Mouse (Mus musculus) small intestine, adult 2 months (tissue): ENCODE results near the gene Xpnpep3.

Source experiments
- CTCF ChIP-seq: fragments of 200-500 bp; IDR thresholded peaks from 2 replicates; pipeline ENCODE4 v1.5.1; 2012; ENCODE audit warnings: low read depth, mild to moderate bottlenecking, control low read depth, inconsistent platforms, low read length, moderate library complexity, mixed read lengths; ENCODE audit not compliant: insufficient replicate concordance, insufficient read length; ENCODE audit errors: extremely low read depth
- POLR2A ChIP-seq: fragments of 200-500 bp; IDR thresholded peaks from 2 replicates; pipeline ENCODE4 v1.6.1; 2012; ENCODE audit warnings: low read depth, mild to moderate bottlenecking, control low read depth, inconsistent platforms, low read length, moderate library complexity

DNA sequence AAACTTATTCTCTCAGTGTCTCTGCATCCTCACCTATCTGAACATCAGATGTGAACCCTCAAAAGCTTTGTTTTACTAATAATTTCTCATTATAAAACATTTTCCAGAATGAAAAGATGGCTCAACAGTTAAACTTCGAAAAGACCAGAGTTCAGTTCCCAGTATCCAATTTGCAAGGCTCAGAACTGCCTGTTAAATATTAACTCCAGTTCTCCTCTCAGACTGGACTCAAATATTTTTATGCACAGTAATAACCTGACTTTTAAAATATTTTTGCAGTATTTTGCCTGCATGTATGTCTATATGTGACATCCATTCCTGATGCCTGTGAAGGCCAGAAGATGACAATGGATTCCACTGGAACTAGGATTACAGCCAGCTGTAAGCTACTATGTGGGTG lies 31.3 kb upstream of the Xpnpep3 start:
- TF ChIP-seq POLR2A (no peak), CTCF (no peak)
